Mouse (Mus musculus) midbrain, embryonic 14.5 days (tissue): Measurements from ENCODE around the gene Gm36864. TPM values are rescaled to one million over a fixed set of nuclear protein-coding genes. Genes with fewer than 3 reads are reported as not detected.
"Not testable (repeated sequence)": the region's sequence is repeated elsewhere in the genome, so short reads cannot be mapped to it uniquely, and the experiment has no call there.

Experiments
- ATAC-seq: fragments of 200-750 bp; cut with Nextera tagmentation; 2 replicates; pipeline ENCODE4 v1.8.0; 2017; ENCODE audit warnings: moderate number of reproducible peaks, moderate library complexity; ENCODE audit not compliant: low FRiP score, low TSS enrichment
- DNase-seq: peaks from one replicate; pipeline ENCODE4 v3.0.0-alpha.2; 2015
- H3K27ac ChIP-seq: fragments of 300-500 bp; sonication (generic); replicated peaks from 2 replicates; pipeline ENCODE4 v1.5.1; 2014; ENCODE audit warnings: mild to moderate bottlenecking, low read depth, low read length, moderate library complexity
- H3K27me3 ChIP-seq: fragments of 300-500 bp; sonication (generic); 2 replicates; pipeline ENCODE4 v1.6.1; 2014; ENCODE audit warnings: low read length, control low read depth, mixed read lengths; ENCODE audit not compliant: control insufficient read depth, insufficient read depth
- H3K36me3 ChIP-seq: fragments of 300-500 bp; sonication (generic); 2 replicates; pipeline ENCODE4 v1.6.1; 2014; ENCODE audit warnings: low read length, control low read depth; ENCODE audit not compliant: control insufficient read depth, insufficient read depth
- H3K4me1 ChIP-seq: fragments of 300-500 bp; sonication (generic); 2 replicates; pipeline ENCODE4 v1.6.1; 2014; ENCODE audit warnings: mild to moderate bottlenecking, antibody characterized with exemption, low read length, control low read depth; ENCODE audit not compliant: control insufficient read depth, insufficient read depth
- H3K4me2 ChIP-seq: fragments of 300-500 bp; sonication (generic); 2 replicates; pipeline ENCODE4 v1.6.1; 2014; ENCODE audit warnings: mild to moderate bottlenecking, low read length, moderate library complexity
- H3K4me3 ChIP-seq: fragments of 300-500 bp; sonication (generic); replicated peaks from 2 replicates; pipeline ENCODE4 v1.5.1; 2014; ENCODE audit warnings: low read depth, low read length
- H3K9ac ChIP-seq: fragments of 300-500 bp; sonication (generic); replicated peaks from 2 replicates; pipeline ENCODE4 v1.6.1; 2014; ENCODE audit warnings: mild to moderate bottlenecking, low read length, moderate library complexity
- H3K9me3 ChIP-seq: fragments of 300-500 bp; sonication (generic); 2 replicates; pipeline ENCODE4 v1.6.1; 2016; ENCODE audit warnings: low read length, control low read depth, mixed read lengths; ENCODE audit not compliant: control insufficient read depth
- WGBS: fragments of 180-500 bp; shearing (Covaris S2); extraction: QIAGEN DNeasy Blood & Tissue Kit; methylation state at CpG from one replicate; pipeline ENCODE4 v1.1.7; 2014; 5-methylcytosine and 5-hydroxymethylcytosine counted together
- polyA plus RNA-seq: library from polyadenylated mRNA; unstranded; fragments of >200 nt; fragmentation: Nextera tagmentation; extraction: Ambion mirVana; gene quantifications from 2 replicates; pipeline ENCODE4 v1.2.1, GENCODE M21; 2014

Gene Gm36864
- polyA plus RNA-seq, 1 experiment from 2014 or later, result not detected

DNA sequence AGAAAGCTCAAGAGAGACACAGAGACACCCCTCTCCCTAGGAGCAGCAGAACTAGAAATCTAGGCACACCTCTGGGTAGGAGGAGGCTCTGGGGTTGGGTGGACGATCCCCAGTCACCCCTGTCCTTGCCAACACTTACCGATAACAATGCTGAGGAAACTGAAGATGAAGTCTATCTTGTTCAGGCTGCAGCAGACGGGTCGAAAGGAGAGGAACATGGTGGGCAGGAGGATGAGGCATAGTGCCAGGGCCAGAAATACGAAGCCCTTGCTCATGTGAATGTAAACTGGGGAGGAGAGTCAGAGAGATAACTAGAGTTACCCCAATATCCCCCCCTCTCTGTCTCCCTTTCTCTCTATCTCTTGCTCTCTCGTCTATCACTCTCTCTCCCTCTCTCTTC, 13.6 kb upstream of the Gm36864 start:
- not testable (repeated sequence) for H3K27ac ChIP-seq, H3K27me3 ChIP-seq, H3K4me2 ChIP-seq, H3K4me3 ChIP-seq, ATAC-seq, H3K36me3 ChIP-seq, H3K9ac ChIP-seq, H3K9me3 ChIP-seq, DNase-seq, H3K4me1 ChIP-seq
- 88% methylated on average over 6 of the region's 6 CpGs for WGBS

DNA sequence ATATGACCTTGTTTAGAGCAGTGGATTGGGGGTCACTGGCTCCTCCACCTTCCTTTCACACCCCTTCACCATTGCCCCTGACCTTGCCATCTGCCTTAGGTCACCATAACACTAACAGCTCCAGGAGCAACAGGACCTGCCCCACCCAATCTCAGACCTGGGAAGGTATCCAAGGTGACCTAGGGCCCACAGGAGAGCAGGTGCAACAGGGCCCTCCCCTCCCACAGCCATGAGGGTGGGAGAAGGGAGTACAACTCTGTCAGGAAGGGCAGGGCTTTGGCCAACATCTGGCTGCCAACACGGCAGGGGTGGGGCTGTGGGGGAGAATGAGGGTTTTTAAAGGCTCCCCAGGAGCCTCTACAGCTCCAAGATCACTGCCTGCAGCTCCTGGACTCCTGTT, 10.9 kb upstream of the Gm36864 start, which contains the start of gene Klk1:
Gene Klk1, plus strand, starts transcription at position 285 of the 400 bp plus-strand sequence.
- whole genome bisulfite sequencing, result 36% methylated on average over 1 of the region's 1 CpGs
- H3K9ac ChIP-seq, result no peak within 1 kb of the TSS
- H3K27ac ChIP-seq, result no peak within 1 kb of the TSS
- no peak within 1 kb of the TSS for H3K4me2 ChIP-seq
- no peak within 1 kb of the TSS for H3K4me3 ChIP-seq
- H3K4me1 ChIP-seq, result no peaks in the 10 kb centered on the region
- ATAC-seq (no peak), DNase-seq (no peak)
- H3K9me3 ChIP-seq, result no peaks in the 10 kb centered on the region
- H3K36me3 ChIP-seq, result no peaks in the 10 kb centered on the region
- H3K27me3 ChIP-seq, result no peaks in the 10 kb centered on the region

DNA sequence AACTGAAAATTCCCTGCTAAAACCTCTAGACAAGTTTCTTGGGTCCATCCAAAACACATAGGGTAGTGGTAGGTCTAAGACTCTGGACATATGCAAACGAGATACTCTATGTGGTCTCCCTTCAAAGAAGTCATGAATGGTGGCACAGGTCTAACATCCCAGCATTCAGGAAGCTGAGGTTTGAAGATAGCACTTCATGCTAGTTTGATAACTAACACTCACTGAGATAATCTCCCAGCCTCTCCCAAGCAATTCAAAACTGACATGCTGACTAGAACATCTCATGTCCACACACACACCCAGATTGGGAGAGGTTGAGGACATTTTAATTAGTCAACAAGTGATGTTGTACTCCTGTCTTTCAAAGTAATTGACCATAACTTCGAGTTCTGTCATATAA, 3.9 kb downstream of the Gm36864 start:
- ATAC-seq, result no peak
- H3K4me1 ChIP-seq, result no peaks in the 10 kb centered on the region
- 64% methylated on average over 2 of the region's 2 CpGs for WGBS

DNA sequence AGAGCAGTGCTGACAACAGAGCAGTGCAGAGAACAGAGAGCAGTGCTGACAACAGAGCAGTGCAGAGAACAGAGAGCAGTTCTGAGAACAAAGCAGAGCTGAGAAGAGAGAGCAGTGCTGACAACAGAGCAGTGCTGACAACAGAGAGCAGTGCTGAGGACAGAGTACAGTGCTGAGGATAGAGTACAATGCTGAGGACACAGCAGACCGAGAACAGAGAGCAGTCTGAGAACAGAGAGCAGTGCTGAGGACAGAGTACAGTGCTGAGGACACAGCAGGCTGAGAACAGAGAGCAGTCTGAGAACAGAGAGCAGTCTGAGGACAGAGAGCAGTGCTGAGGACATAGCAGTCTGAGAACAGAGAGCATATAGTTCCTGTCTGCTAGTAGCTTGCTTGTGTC, 4.7 kb downstream of the Gm36864 start:
- no peaks in the 10 kb centered on the region for H3K9me3 ChIP-seq
- H3K36me3 ChIP-seq, result no peaks in the 10 kb centered on the region
- DNase-seq (no peak), ATAC-seq (no peak)
- no peak overlapping the region for H3K4me2 ChIP-seq
- no peak overlapping the region for H3K4me3 ChIP-seq
- no peak overlapping the region for H3K27ac ChIP-seq
- H3K27me3 ChIP-seq, result no peaks in the 10 kb centered on the region
- peaks cover 5% of the 10 kb centered on the region; the same call in 1 of the 2 replicates for H3K4me1 ChIP-seq
- no peak overlapping the region for H3K9ac ChIP-seq
- 73% methylated on average over 1 of the region's 1 CpGs for WGBS

More for the DNA sequence above, 3.9 kb downstream of the Gm36864 start:
- no peak overlapping the region for H3K27ac ChIP-seq
- no peak overlapping the region for H3K4me2 ChIP-seq
- DNase-seq, result no peak
- H3K9me3 ChIP-seq, result no peaks in the 10 kb centered on the region
- no peak overlapping the region for H3K4me3 ChIP-seq
- no peaks in the 10 kb centered on the region for H3K36me3 ChIP-seq
- H3K9ac ChIP-seq, result no peak overlapping the region
- H3K27me3 ChIP-seq, result no peaks in the 10 kb centered on the region

DNA sequence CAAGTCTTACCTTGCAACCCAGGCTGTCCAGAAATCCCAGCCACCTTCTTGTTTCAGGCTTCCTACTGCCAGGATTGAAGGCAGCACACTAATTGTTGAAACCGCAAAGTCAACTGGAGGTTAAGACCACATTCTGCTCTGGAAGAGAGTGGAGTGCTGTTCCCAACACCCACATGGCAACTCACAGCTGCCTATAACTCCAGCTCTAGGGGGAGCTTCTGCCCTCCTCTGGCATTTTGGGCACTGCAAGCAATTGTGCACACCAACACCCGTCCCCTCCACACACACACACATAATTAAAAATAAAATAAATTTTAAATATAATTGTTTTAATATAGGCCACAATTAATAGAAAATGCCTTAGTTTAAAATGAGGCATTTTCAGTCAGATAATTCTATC, 5.2 kb downstream of the Gm36864 start:
- no peaks in the 10 kb centered on the region for H3K9me3 ChIP-seq
- H3K4me1 ChIP-seq, result peaks cover 5% of the 10 kb centered on the region; the same call in 1 of the 2 replicates
- no peaks in the 10 kb centered on the region for H3K27me3 ChIP-seq
- H3K4me3 ChIP-seq, result no peak overlapping the region
- 67% methylated on average over 2 of the region's 2 CpGs for WGBS
- no peak overlapping the region for H3K27ac ChIP-seq
- no peak for DNase-seq
- no peaks in the 10 kb centered on the region for H3K36me3 ChIP-seq
- no peak for ATAC-seq
- no peak overlapping the region for H3K4me2 ChIP-seq
- no peak overlapping the region for H3K9ac ChIP-seq

DNA sequence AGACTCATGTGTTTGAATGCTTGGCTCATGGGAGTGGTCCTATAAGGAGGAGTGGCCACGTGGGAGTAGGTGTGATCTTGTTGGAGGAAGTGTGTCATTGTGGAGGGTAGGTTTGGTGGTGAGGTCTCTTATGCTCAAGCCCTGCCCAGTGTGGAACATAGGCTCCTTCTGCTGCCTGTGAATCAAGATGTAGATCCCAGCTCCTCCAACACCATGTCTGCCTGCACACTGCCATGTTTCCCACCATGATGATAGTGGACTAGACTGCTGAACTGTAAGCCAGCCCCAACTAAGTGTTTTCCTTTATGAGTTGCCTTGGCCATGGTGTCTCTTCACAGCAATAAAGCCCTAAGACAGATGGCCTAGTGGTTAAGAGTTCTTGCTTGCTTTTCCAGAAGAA, 8.1 kb downstream of the Gm36864 start:
- Histone ChIP-seq H3K27ac (no peak overlapping the region), H3K9me3 (no peaks in the 10 kb centered on the region), H3K27me3 (no peaks in the 10 kb centered on the region), H3K4me1 (peaks cover 13% of the 10 kb centered on the region), H3K9ac (no peak overlapping the region), H3K4me2 (no peak overlapping the region), H3K36me3 (peaks cover 7% of the 10 kb centered on the region), H3K4me3 (no peak overlapping the region)
- ATAC-seq, result no peak
- no peak for DNase-seq
- 42% methylated on average over 1 of the region's 1 CpGs for WGBS

DNA sequence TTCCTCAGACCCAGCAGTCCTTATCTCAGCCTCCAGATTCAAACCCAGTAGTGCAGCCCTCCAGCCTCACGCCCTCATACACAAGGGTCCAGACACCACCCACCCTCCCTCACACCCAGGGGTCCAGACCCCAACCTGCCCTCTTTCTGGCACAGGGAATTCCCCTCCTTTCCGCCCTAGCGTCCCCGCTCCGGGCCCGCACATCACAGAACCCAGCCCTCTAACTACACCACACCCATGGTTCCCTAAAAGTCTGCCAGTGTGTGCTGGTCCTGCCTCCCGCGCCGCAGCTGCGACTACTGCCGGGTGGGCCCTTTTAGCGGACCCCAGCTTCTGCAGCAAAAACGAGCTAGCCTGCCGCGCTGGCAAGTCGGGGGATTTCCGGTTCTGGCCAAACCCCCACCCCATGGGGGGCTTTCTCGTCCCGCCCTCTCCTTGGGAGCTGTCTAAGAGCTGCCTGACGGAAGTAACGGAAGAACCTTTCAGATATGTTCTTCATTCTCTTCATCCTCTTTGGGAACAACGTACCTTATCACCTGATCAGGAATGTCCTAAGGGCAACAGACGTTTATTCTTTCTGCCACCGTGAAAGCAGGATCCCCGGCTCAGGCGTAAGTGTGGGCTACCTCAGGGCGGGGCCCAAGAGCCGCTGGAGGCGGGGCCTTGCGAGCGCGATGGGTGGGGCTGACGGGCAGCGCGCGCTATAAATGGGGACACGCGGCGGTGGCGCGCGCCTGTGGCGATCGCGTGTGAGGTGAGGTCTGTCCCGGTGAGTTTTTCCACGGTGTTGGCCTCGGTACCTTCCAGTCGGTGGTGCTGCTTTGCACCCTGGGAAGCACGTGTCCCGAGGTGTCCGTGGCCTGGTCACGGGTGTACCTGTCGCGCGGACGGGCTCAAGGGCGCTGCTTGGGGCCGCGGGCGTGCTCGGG, 10.3 kb downstream of the Gm36864 start, which contains the start of the genes 1700028J19Rik and 2410002F23Rik:
Gene 1700028J19Rik, minus strand, starts transcription at position 641 of the 929 bp plus-strand sequence.
Gene 2410002F23Rik, plus strand, starts transcription at position 668 of the 929 bp plus-strand sequence.
- Histone ChIP-seq H3K27me3 (no peaks in the 10 kb centered on the region), H3K9me3 (no peaks in the 10 kb centered on the region), H3K36me3 (peaks cover 28% of the 10 kb centered on the region), H3K4me1 (peaks cover 13% of the 10 kb centered on the region), H3K4me2 (peak within 1 kb of the TSS; percentile 79), H3K9ac (peak within 1 kb of the TSS; percentile 94), H3K4me3 (peak within 1 kb of the TSS; percentile 91), H3K27ac (peak within 1 kb of the TSS; percentile 95)
- ATAC-seq (peak; percentile 90), DNase-seq (peak; percentile 97)
- WGBS, result under 1% methylated on average over 62 of the region's 62 CpGs

DNA sequence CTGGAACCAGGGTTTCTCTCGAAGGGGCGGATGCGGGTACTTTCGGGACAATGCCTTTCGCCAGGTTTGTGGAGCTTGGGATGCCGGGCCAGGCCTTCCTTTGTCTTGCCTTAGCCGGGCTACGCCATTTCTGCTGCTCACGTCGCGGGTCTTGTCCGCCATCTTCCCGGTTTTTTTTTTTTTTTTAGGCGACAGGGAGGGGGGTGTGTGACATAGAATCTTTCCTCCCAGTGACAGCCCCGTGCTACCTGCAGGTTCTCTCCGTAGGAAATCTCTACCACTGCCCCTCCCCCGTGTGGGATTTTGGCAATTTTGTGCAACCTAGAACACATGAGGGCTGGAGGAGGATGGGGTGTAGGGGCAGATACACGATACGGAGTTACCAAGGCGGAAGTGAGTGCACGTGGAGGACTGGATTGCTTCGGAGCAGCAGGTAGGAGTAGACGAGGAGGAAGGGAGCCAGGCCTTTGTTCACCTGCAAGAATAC, 11.1 kb downstream of the Gm36864 start:
- peaks cover 13% of the 10 kb centered on the region for H3K4me1 ChIP-seq
- WGBS, result under 1% methylated on average over 22 of the region's 23 CpGs
- H3K9ac ChIP-seq, result peak overlapping the region; percentile 94
- no peaks in the 10 kb centered on the region for H3K27me3 ChIP-seq
- H3K36me3 ChIP-seq, result peaks cover 32% of the 10 kb centered on the region
- H3K4me2 ChIP-seq, result peak overlapping the region; percentile 79
- H3K4me3 ChIP-seq, result peak overlapping the region; percentile 91
- no peaks in the 10 kb centered on the region for H3K9me3 ChIP-seq
- peak overlapping the region; percentile 95 for H3K27ac ChIP-seq
- DNase-seq, result peak; percentile 79
- ATAC-seq, result peak; percentile 41
